Mouse (Mus musculus) cortical plate, adult 2 months (tissue): ENCODE measurements around the gene Dnah2. TPM values are rescaled to one million over a fixed set of nuclear protein-coding genes. Genes with fewer than 3 reads are reported as not detected.
"Not testable (repeated sequence)": the region's sequence is repeated elsewhere in the genome, so short reads cannot be mapped to it uniquely, and the experiment has no call there.

ENCODE experiments used
- H3K27ac ChIP-seq: fragments of 200-500 bp; 2 replicates; pipeline ENCODE4 v1.5.1; 2012; ENCODE audit warnings: low read length, control low read depth, inconsistent platforms; ENCODE audit not compliant: insufficient read depth
- H3K4me1 ChIP-seq: fragments of 200-500 bp; 2 replicates; pipeline ENCODE4 v1.6.1; 2011; ENCODE audit warnings: low read length; ENCODE audit not compliant: control insufficient read depth, insufficient read depth
- H3K4me3 ChIP-seq: fragments of 200-500 bp; 2 replicates; pipeline ENCODE4 v1.5.1; 2011; ENCODE audit warnings: mild to moderate bottlenecking, low read length, control low read depth; ENCODE audit not compliant: insufficient read depth
- CTCF ChIP-seq: fragments of 200-500 bp; IDR thresholded peaks from 2 replicates; pipeline ENCODE4 v1.5.1; 2011; ENCODE audit warnings: mild to moderate bottlenecking, control low read depth, low read length; ENCODE audit not compliant: insufficient read depth; ENCODE audit errors: extremely low read depth
- POLR2A ChIP-seq: fragments of 200-500 bp; IDR thresholded peaks from 2 replicates; pipeline ENCODE4 v1.6.1; 2011; ENCODE audit warnings: mild to moderate bottlenecking, low read length, control low read depth; ENCODE audit not compliant: insufficient read depth; ENCODE audit errors: extremely low read depth
- polyA plus RNA-seq: library from polyadenylated mRNA; depleted of rRNA; stranded (reverse); fragments of >200 nt; gene quantifications from 2 replicates; pipeline ENCODE4 v1.2.3, GENCODE M21; 2012

The Dnah2 gene
- polyA plus RNA-seq, 1 experiment, result 1.6 TPM

DNA sequence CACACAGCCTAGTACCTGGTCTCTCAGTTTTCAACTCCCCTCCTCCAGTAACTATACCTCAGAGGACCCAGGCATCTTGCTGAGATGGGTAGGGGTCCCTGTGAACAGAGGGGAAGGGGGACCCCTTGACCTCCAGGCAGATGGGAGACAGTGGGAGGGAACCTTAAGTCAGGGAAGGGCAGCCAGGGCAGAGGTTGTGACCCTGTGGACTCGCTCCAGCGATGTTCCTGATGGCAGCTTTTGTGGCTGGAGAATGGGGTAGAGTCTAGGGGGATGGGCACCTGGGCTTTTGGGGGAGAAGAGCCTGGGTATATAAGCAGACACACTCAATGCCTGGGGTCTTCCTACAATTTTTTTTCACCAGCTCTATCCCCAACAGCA is 4.4 kb upstream of the Dnah2 start:
- Histone ChIP-seq H3K27ac (peak overlapping the region; percentile 73; the same call in 1 of the 2 replicates), H3K4me3 (no peak overlapping the region), H3K4me1 (peaks cover 5% of the 10 kb centered on the region)
- TF ChIP-seq POLR2A, result no peak
- no peak for TF ChIP-seq CTCF

DNA sequence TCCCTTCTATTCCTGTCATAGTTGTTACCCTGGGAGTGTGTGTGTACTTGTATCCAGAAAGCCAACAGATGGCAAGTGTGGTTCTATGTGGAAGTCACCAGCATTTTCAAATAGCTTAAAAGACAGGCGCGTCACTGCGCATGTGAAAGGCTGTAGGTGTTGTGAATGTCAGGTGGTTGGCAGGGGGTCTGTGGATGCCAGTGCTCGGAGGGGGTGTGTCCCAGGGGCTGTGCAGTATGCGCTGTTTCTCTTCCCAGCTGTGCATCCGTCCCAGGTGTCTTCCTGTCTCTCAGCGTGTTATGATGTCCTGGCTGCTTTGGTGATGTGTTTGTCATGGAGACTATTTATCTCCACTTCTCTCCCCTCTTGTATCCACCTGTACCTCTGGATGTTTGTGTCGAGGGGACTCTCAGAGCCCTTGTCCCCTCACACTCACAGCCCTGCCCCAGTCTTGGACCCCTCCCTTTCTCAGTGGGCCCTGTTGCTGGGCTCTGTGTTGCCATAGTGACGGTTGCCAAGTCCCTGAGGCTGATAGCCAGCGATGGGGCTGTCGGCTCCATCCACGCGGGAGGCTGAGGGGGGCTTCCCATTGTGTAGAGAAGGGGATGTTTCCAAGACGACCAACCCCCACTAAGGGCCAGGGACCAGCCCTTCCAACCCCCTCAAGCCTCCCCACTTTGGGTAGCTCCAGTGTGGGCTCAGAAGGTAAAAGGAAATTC is 3.9 kb upstream of the Dnah2 start:
- peak overlapping the region; percentile 73 for H3K27ac ChIP-seq
- TF ChIP-seq POLR2A (0 out of 2 replicates have a peak, but pooled peaks have one; percentile 19), CTCF (no peak)
- H3K4me3 ChIP-seq, result no peak overlapping the region
- peaks cover 5% of the 10 kb centered on the region for H3K4me1 ChIP-seq

DNA sequence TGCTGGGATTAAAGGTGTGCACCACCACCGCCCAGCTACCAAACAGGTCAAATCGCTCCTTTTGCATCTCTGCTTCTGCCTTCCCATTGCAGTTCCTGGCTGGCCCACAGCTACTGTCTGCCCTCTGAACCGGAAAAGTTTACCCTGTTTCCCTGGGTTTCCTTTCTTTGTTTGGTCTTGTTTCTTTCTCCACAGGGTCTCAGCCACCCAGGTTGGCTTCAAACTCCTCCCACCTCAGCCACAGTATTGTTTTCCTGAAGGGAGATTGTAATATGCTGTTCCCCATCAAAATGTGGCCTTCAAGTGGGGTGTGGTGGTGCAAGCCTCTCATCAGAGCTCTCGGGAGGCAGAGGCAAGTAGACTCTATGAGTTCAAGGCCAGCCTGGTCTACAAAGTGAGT is 2.4 kb upstream of the Dnah2 start:
- no peak overlapping the region for H3K27ac ChIP-seq
- H3K4me1 ChIP-seq, result peaks cover 5% of the 10 kb centered on the region
- H3K4me3 ChIP-seq, result no peak overlapping the region
- TF ChIP-seq POLR2A (no peak), CTCF (no peak)

DNA sequence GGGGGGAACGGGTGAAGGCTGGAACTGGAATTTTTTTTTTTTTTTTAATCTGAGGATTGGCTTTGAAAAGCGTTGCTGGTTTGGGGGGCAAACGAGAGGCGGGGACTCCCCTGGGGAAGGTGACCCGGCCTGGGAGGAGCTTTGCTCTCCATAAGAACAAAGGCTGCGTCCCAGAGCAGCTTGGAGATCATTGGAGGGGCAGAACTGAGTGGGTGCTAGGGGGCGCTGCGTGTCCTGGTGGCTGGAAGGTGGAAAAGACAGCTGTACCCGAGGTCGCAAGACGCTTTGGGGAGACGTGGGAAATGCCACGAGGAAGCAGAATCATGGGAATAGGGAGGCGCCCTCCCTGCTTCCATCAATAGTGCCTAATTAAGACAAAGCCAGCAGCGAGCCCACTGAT is 1.8 kb downstream of the Dnah2 start:
- Histone ChIP-seq H3K27ac (no peak overlapping the region), H3K4me1 (no peaks in the 10 kb centered on the region), H3K4me3 (peak overlapping the region; percentile 44; the same call in 1 of the 2 replicates)
- TF ChIP-seq POLR2A, result no peak
- TF ChIP-seq CTCF, result peak; percentile 33

DNA sequence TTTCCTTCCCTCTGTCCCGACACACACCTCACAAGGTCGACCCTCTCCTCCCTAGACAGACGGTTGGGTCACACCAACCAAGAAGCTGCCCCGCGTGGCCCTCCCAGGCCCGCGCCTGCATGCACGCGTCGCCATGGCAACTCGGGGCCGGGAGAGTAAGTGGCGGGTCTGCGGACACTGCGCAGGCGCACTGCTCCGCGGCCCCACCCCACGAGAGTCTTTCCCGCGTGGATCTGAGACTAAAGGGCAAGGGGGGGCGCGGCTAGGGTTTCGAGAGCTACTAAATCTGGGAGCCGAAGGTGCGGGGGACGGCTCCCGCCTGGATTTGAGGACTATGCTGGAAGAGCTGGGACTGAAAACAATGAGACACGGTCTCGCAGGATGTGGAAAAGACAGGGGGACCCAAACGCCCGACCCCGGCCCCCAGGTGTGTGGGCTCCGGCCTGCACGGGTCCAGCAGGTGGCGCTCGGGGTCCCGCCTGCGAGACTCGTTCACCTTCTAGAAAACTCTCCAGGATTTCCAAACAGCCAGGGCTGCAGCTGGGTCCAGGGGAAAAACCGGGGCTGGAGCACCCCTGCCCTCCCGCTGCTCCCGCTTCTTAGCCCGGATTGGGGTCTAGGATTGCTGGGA is 2.4 kb downstream of the Dnah2 start:
- TF ChIP-seq CTCF (0 out of 2 replicates have a peak, but pooled peaks have one; percentile 21), POLR2A (no peak)
- Histone ChIP-seq H3K27ac (peak overlapping the region; percentile 73), H3K4me1 (no peaks in the 10 kb centered on the region), H3K4me3 (peak overlapping the region; percentile 44)

DNA sequence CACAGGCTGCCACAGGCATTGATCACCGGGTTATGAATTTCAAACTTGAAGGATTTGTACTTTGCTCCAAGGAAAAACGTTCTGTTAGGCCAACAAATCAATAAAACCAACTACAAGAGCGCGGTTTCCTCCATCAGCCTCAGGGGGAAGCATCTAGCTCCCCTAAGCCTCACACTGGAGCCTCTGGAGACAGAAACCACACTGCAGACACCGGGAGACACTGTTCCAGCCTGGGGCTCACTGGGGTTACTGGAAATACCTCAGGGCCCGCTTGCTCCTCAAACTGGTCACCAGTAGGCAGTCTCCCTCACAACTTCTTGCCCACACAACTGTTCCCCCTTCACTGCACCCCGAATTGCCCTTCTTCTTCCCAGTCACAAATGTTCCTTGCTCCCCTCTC is 3.0 kb downstream of the Dnah2 start:
- Histone ChIP-seq H3K27ac (0 out of 2 replicates have a peak overlapping the region, but pooled peaks have one; percentile 73), H3K4me1 (no peaks in the 10 kb centered on the region), H3K4me3 (peak overlapping the region; percentile 44)
- TF ChIP-seq POLR2A (no peak), CTCF (no peak)

DNA sequence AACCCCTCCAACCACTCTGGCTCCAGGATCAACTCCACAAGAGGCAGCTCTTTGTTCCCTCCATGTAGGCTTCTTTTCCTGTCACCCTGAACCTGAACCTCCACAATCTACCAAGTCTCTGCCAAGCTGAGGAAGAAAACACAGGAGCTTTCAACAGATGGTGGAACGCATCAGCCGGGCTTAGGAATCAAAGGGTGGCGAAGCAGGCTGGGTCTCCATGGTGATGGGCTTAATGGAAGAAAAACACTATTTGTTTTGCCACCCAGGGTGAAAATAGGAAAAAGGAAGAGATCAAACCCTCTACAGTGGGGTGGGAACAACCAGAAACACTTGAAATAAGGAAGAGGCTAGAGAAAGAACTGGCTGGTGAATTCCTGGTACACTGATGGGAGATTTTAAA is 5.3 kb downstream of the Dnah2 start:
- no peaks in the 10 kb centered on the region for H3K4me1 ChIP-seq
- TF ChIP-seq CTCF, result no peak
- no peak for TF ChIP-seq POLR2A
- H3K4me3 ChIP-seq, result no peak overlapping the region
- H3K27ac ChIP-seq, result no peak overlapping the region

DNA sequence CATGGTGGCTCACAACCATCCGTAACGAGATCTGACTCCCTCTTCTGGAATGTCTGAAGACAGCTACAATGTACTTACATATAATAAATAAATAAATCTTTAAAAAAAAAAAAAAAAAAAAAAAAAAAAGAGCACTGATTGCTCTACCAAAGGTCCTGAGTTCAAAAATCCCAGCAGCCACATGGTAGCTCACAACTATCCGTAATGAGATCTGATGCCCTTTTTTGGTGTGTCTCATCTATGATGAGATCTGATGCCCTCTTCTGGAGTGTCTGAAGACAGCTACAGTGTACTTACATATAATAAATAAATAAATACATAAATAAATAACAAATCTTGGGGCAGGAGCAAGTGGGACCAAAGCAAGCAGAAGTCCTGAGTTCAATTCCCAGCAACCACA is 7.2 kb downstream of the Dnah2 start:
- not testable (repeated sequence) for H3K4me1 ChIP-seq, H3K27ac ChIP-seq, H3K4me3 ChIP-seq

DNA sequence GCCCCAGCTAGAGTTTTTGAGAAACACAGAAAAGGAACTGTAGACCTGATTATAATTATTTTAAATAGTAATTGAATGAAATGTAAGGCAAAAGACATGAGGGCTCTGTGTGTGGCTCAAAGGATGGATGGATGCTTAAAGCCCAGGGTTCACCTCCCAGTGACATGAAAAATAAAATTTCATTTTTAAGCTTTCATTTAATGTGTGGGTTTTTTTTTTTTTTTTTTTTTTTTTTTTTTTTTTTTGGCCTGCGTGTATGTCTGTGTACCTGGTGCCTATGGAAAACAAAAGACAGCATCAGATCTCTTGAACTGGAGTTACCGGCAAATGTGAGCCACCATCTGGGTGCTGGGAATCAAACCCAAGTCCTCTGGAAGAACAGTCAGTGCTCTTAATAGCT is 8.2 kb downstream of the Dnah2 start:
- no peak for TF ChIP-seq CTCF
- no peak for TF ChIP-seq POLR2A
- Histone ChIP-seq H3K4me3 (no peak overlapping the region), H3K27ac (no peak overlapping the region), H3K4me1 (no peaks in the 10 kb centered on the region)

DNA sequence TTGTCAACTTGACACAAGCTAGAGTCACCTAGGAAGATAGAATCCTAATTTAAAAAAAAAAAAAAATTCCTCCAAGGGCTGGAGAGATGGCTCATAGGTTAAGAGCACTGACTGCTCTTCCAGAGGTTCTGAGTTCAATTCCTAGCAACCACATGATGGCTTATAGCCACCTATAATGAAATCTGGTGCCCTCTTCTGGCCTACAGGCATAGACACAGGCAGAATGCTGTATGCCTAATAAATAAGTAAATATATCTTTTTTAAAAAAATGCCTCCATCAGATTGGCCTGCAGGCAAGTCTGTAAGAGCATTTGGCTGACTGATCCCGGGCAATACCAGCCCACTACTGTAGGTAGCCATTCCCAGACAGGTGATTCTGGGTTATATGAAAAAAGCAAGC is 13.9 kb downstream of the Dnah2 start:
- no peak overlapping the region for H3K4me3 ChIP-seq
- H3K4me1 ChIP-seq, result no peaks in the 10 kb centered on the region
- TF ChIP-seq CTCF (no peak), POLR2A (no peak)
- no peak overlapping the region for H3K27ac ChIP-seq
